Mouse (Mus musculus) CH12.LX (cell line): ENCODE data around the gene Pdzd2. TPM values are rescaled to one million over a fixed set of nuclear protein-coding genes. Genes with fewer than 3 reads are reported as not detected.

Source experiments
- DNase-seq: peaks from one replicate; pipeline ENCODE4 v3.0.0-alpha.2; 2013; ENCODE audit errors: extremely low read depth
- H3K27ac ChIP-seq: 2 replicates; pipeline ENCODE4 v1.5.1; 2012; ENCODE audit warnings: low read depth, mild to moderate bottlenecking, control low read depth, moderate library complexity; ENCODE audit not compliant: insufficient read depth
- H3K27me3 ChIP-seq: replicated peaks from 2 replicates; pipeline ENCODE3; 2012; ENCODE audit warnings: inconsistent platforms
- H3K36me3 ChIP-seq, 2 experiments: replicated peaks in 1 of 2; 2 replicates each; pipeline versions ENCODE3 to v1.6.1; 2012; ENCODE audit warnings: inconsistent platforms in 1 of 2, low read length in 1 of 2, mild to moderate bottlenecking in 1 of 2, mixed read lengths in 1 of 2, moderate library complexity in 1 of 2; ENCODE audit not compliant: control insufficient read depth in 1 of 2, insufficient read depth in 1 of 2
- H3K4me1 ChIP-seq, 2 experiments: 2 replicates each; pipeline ENCODE4 v1.6.1; 2012; ENCODE audit warnings: inconsistent platforms in 1 of 2, moderate library complexity in 1 of 2; ENCODE audit not compliant: insufficient read depth in 2 of 2, control insufficient read depth in 1 of 2
- H3K4me2 ChIP-seq: 2 replicates; pipeline ENCODE4 v1.6.1; 2012; ENCODE audit warnings: low read depth, mild to moderate bottlenecking, control low read depth; ENCODE audit not compliant: poor library complexity, insufficient read depth, severe bottlenecking
- H3K4me3 ChIP-seq, 3 experiments: fragments of 150-350 bp in 1 of 3; sonication (generic) in 1 of 3; replicated peaks in 1 of 3; 2 replicates each; pipeline versions ENCODE3 to v1.5.1; 2011 to 2012; ENCODE audit warnings: low read depth in 2 of 3, low read length in 2 of 3, mild to moderate bottlenecking in 2 of 3, moderate library complexity in 2 of 3, control low read depth in 1 of 3, improper control_type of control experiment in 1 of 3, inconsistent platforms in 1 of 3, mixed read lengths in 1 of 3; ENCODE audit not compliant: poor library complexity in 1 of 3
- H3K79me2 ChIP-seq: replicated peaks from 2 replicates; pipeline ENCODE4 v1.6.1; 2012; ENCODE audit warnings: mild to moderate bottlenecking, moderate library complexity; ENCODE audit not compliant: control insufficient read depth, poor library complexity, insufficient read depth, severe bottlenecking; ENCODE audit errors: extremely low read depth
- H3K9ac ChIP-seq: 2 replicates; pipeline ENCODE4 v1.6.1; 2012; ENCODE audit warnings: low read depth, mild to moderate bottlenecking, control low read depth, moderate library complexity; ENCODE audit not compliant: insufficient read depth
- H3K9me3 ChIP-seq: replicated peaks from 2 replicates; pipeline ENCODE3; 2012; ENCODE audit warnings: low read length, inconsistent platforms, mixed read lengths
- CHD2 ChIP-seq: IDR thresholded peaks from 2 replicates; pipeline ENCODE4 v1.6.1; 2011; ENCODE audit warnings: low read length, improper control_type of control experiment
- CTCF ChIP-seq, 2 experiments: IDR thresholded peaks in 1 of 2; conservative IDR thresholded peaks in 1 of 2; 2 replicates each; pipeline ENCODE4 v1.5.1; 2011 to 2012; ENCODE audit warnings: low read depth in 2 of 2, low read length in 2 of 2, improper control_type of control experiment in 1 of 2, inconsistent platforms in 1 of 2, mild to moderate bottlenecking in 1 of 2, moderate library complexity in 1 of 2
- E2F4 ChIP-seq: IDR thresholded peaks from 2 replicates; pipeline ENCODE4 v1.6.1; 2011; ENCODE audit warnings: low read depth, low read length, improper control_type of control experiment; ENCODE audit not compliant: insufficient replicate concordance
- ELF1 ChIP-seq: IDR thresholded peaks from 2 replicates; pipeline ENCODE4 v1.6.1; 2014; ENCODE audit warnings: low read depth, mild to moderate bottlenecking, inconsistent platforms, low read length, improper control_type of control experiment
- EP300 ChIP-seq: IDR thresholded peaks from 2 replicates; pipeline ENCODE4 v1.6.1; 2011; ENCODE audit warnings: low read length, improper control_type of control experiment
- ETS1 ChIP-seq: conservative IDR thresholded peaks from 2 replicates; pipeline ENCODE4 v1.6.1; 2012; ENCODE audit warnings: low read depth, mild to moderate bottlenecking, inconsistent platforms, low read length, improper control_type of control experiment, moderate library complexity
- HCFC1 ChIP-seq: IDR thresholded peaks from 2 replicates; pipeline ENCODE4 v1.6.1; 2012; ENCODE audit warnings: low read depth, mild to moderate bottlenecking, inconsistent platforms, low read length, improper control_type of control experiment
- KAT2A ChIP-seq: IDR thresholded peaks from 2 replicates; pipeline ENCODE4 v1.6.1; 2012; ENCODE audit warnings: low read length, improper control_type of control experiment, inconsistent platforms; ENCODE audit not compliant: insufficient replicate concordance
- MAFK ChIP-seq: IDR thresholded peaks from 2 replicates; pipeline ENCODE4 v1.6.1; 2011; ENCODE audit warnings: low read length, improper control_type of control experiment; ENCODE audit not compliant: insufficient replicate concordance
- MAX ChIP-seq: IDR thresholded peaks from 2 replicates; pipeline ENCODE4 v1.6.1; 2011; ENCODE audit warnings: low read length, improper control_type of control experiment
- MEF2A ChIP-seq: IDR thresholded peaks from 2 replicates; pipeline ENCODE4 v1.6.1; 2014; ENCODE audit warnings: low read depth, mild to moderate bottlenecking, inconsistent platforms, low read length, improper control_type of control experiment, borderline replicate concordance
- MXI1 ChIP-seq: IDR thresholded peaks from 2 replicates; pipeline ENCODE4 v1.6.1; 2011; ENCODE audit warnings: mild to moderate bottlenecking, low read depth, low read length, improper control_type of control experiment
- MYC ChIP-seq: IDR thresholded peaks from 2 replicates; pipeline ENCODE4 v1.6.1; 2011; ENCODE audit warnings: low read depth, mild to moderate bottlenecking, improper control_type of control experiment, low read length
- PAX5 ChIP-seq: IDR thresholded peaks from 2 replicates; pipeline ENCODE4 v1.6.1; 2012; ENCODE audit warnings: low read length, inconsistent platforms, mixed read lengths
- POLR2AphosphoS2 ChIP-seq: IDR thresholded peaks from 2 replicates; pipeline ENCODE4 v1.6.1; 2011; ENCODE audit warnings: low read depth, low read length, improper control_type of control experiment
- SMC3 ChIP-seq: IDR thresholded peaks from 2 replicates; pipeline ENCODE4 v1.6.1; 2011; ENCODE audit warnings: low read depth, low read length, improper control_type of control experiment
- TCF12 ChIP-seq: IDR thresholded peaks from 2 replicates; pipeline ENCODE4 v1.6.1; 2014; ENCODE audit warnings: low read depth, mild to moderate bottlenecking, inconsistent platforms, low read length, improper control_type of control experiment
- UBTF ChIP-seq: IDR thresholded peaks from 2 replicates; pipeline ENCODE4 v1.6.1; 2012; ENCODE audit warnings: low read depth, mild to moderate bottlenecking, inconsistent platforms, low read length, improper control_type of control experiment, moderate library complexity
- ZC3H11A ChIP-seq: IDR thresholded peaks from 2 replicates; pipeline ENCODE4 v1.6.1; 2012; ENCODE audit warnings: low read depth, mild to moderate bottlenecking, inconsistent platforms, low read length, improper control_type of control experiment
- ZNF384 ChIP-seq: IDR thresholded peaks from 2 replicates; pipeline ENCODE4 v1.6.1; 2012; ENCODE audit warnings: low read depth, low read length, improper control_type of control experiment, inconsistent platforms
- dilution Hi-C: fragments of 300-500 bp; cut with MboI; formaldehyde crosslinking; loops from 2 replicates; pipeline ENCODE4 v1.14.3; 2020; ENCODE audit warnings: low sequenced_read_pairs; ENCODE audit not compliant: extremely low pct_unique_long_range_greater_than_20kb, extremely low pct_ligation_motif_present
- in situ Hi-C: fragments of 300-500 bp; cut with MboI; formaldehyde crosslinking; loops from 3 replicates; pipeline ENCODE4 v1.14.3; 2019; ENCODE audit warnings: low sequenced_read_pairs, low pct_ligation_motif_present, low pct_unique_long_range_greater_than_20kb, mixed read lengths
- polyA plus RNA-seq: library from polyadenylated mRNA; unstranded; fragments of >175 nt; gene quantifications from 2 replicates; pipeline ENCODE4 v1.2.1, GENCODE M21; 2012; ENCODE audit warnings: low read depth; ENCODE audit not compliant: insufficient read length
- total RNA-seq, 2 experiments: library from RNA; depleted of rRNA; stranded (reverse); fragments of 300-350 nt in 1 of 2; fragments of >200 nt in 1 of 2; gene quantifications; 2 replicates each; pipeline ENCODE4 v1.2.3; 2012 to 2014

The Pdzd2 gene
- total and polyA plus RNA-seq, 3 experiments = 0.04 to 0.24 (median 0.17) TPM

DNA sequence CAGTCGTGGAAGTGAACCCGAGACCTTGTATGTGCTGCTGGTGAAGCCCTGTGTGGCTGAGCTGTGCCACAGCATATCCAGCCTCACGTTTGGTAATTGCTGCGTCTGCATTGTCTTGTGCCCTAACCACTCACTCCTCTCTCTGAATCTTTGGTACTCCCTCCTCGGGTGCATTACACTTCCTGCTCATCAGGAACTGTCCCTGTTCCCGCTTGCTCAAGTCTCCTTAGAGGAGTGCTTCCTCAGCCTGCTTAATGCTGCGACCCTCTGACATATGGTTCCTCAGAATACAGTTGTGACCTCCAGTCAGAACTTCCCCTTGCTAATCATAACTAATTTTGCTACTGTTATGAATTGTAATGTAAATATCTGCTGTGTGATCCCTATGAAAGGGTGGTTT lies 383.8 kb downstream of the Pdzd2 start:
- DNase-seq = no peak
- Histone ChIP-seq H3K4me3 (no peak overlapping the region), H3K4me2 (no peak overlapping the region), H3K9me3 (no peaks in the 10 kb centered on the region), H3K27ac (no peak overlapping the region), H3K36me3 (peaks cover 32 to 85% of the 10 kb centered on the region in 2 experiments), H3K9ac (no peak overlapping the region), H3K27me3 (no peaks in the 10 kb centered on the region), H3K79me2 (no peaks in the 10 kb centered on the region), H3K4me1 (no peaks in the 10 kb centered on the region)
- in situ Hi-C loops (no loop called here), dilution Hi-C loops (no loop called here)
- TF ChIP-seq ZNF384 (no peak), MAX (no peak), UBTF (no peak), E2F4 (no peak), MEF2A (no peak), ELF1 (no peak), ZC3H11A (no peak), ETS1 (no peak), MYC (no peak), MAFK (no peak), PAX5 (no peak), EP300 (no peak), POLR2AphosphoS2 (no peak), CTCF (conservative IDR thresholded peaks at IDR 0.05 in 1 of 2, IDR thresholded peaks at IDR 0.05 in 1 of 2; ENCODE audit: low read depth in 2 of 2, low read length in 2 of 2) (no peak), TCF12 (no peak), MXI1 (no peak), HCFC1 (no peak)

DNA sequence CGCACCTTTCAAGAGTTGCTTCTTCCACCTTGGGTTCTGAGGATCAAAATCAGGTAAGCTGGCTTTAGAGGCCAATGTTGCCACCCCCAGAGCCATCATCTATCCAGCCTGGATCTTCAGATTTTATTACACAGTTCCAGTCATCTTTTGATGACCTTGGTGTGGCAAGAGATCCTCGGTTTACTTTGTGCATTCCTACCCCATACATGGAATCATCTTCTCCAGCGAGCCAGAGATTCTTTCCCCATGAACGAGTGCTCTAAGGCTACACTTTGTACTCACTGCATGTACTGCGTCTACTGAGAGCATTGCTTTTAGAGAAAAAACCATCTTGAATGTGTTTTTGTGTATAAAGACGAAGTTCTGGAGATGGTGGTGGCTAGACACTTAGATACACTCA lies 384.5 kb downstream of the Pdzd2 start:
- Histone ChIP-seq H3K36me3 (peaks cover 32 to 83% of the 10 kb centered on the region in 2 experiments), H3K27ac (no peak overlapping the region), H3K4me2 (no peak overlapping the region), H3K4me1 (no peaks in the 10 kb centered on the region), H3K4me3 (no peak overlapping the region), H3K79me2 (no peaks in the 10 kb centered on the region), H3K9ac (no peak overlapping the region), H3K9me3 (no peaks in the 10 kb centered on the region), H3K27me3 (no peaks in the 10 kb centered on the region)
- TF ChIP-seq UBTF = no peak
- TF ChIP-seq CHD2 = no peak
- TF ChIP-seq KAT2A = no peak
- TF ChIP-seq SMC3 = no peak
- TF ChIP-seq ETS1 = no peak
- in situ Hi-C loops (no loop called here), dilution Hi-C loops (no loop called here)
- DNase-seq = no peak
